Mouse (Mus musculus): ENCODE results near the gene Zfp628.

- no peak for TF ChIP-seq CTCF (IDR thresholded peaks at IDR 0.05)
- no peak for TF ChIP-seq EP300 (IDR thresholded peaks at IDR 0.05)
Observed at GRCm38 (mm10) chr7:4947855-4948254, 32.8 kb downstream of the Zfp628 start.

Data from lung, postnatal 0 days (tissue).